Mouse (Mus musculus) ES-Bruce4 (cell line): ENCODE measurements around the gene Trim80. TPM values are rescaled to one million over a fixed set of nuclear protein-coding genes. Genes with fewer than 3 reads are reported as not detected.

Experiments
- H3K27ac ChIP-seq: 2 replicates; pipeline ENCODE4 v1.5.1; 2012; ENCODE audit warnings: low read length, inconsistent platforms; ENCODE audit not compliant: insufficient read depth
- H3K27me3 ChIP-seq: 2 replicates; pipeline ENCODE4 v1.6.1; 2012; ENCODE audit warnings: mild to moderate bottlenecking, low read length, inconsistent platforms; ENCODE audit not compliant: control insufficient read depth, poor library complexity, insufficient read depth, severe bottlenecking
- H3K36me3 ChIP-seq: 2 replicates; pipeline ENCODE4 v1.6.1; 2012; ENCODE audit warnings: inconsistent platforms, mild to moderate bottlenecking, low read length, moderate library complexity; ENCODE audit not compliant: control insufficient read depth, poor library complexity, insufficient read depth, severe bottlenecking
- H3K4me1 ChIP-seq: one replicate; pipeline ENCODE4 v1.8.1; 2011; ENCODE audit warnings: low read length; ENCODE audit not compliant: control insufficient read depth, insufficient read depth
- H3K4me3 ChIP-seq: 2 replicates; pipeline ENCODE4 v1.5.1; 2011; ENCODE audit warnings: low read depth, mild to moderate bottlenecking, low read length
- H3K9ac ChIP-seq: 2 replicates; pipeline ENCODE4 v1.6.1; 2012; ENCODE audit warnings: low read depth, mild to moderate bottlenecking, inconsistent platforms; ENCODE audit not compliant: poor library complexity, severe bottlenecking
- H3K9me3 ChIP-seq: replicated peaks from 2 replicates; pipeline ENCODE4 v1.6.1; 2012; ENCODE audit warnings: mild to moderate bottlenecking, low read length, inconsistent platforms; ENCODE audit not compliant: control insufficient read depth, poor library complexity, insufficient read depth, severe bottlenecking
- CTCF ChIP-seq: IDR thresholded peaks from one replicate; pipeline ENCODE4 v1.8.1; 2011; ENCODE audit warnings: low read depth, low read length
- EP300 ChIP-seq: IDR thresholded peaks from 2 replicates; pipeline ENCODE4 v1.6.1; 2011; ENCODE audit warnings: low read depth, low read length; ENCODE audit not compliant: insufficient read depth
- POLR2A ChIP-seq: IDR thresholded peaks from one replicate; pipeline ENCODE4 v1.8.1; 2011; ENCODE audit warnings: low read length; ENCODE audit not compliant: insufficient read depth
- polyA plus RNA-seq: library from polyadenylated mRNA; stranded (reverse); fragments of >200 nt; gene quantifications from 2 replicates; pipeline ENCODE4 v1.2.4, GENCODE M21; 2011; ENCODE audit warnings: low read depth; ENCODE audit not compliant: missing spikeins, insufficient read depth, insufficient read length

Gene Trim80
- polyA plus RNA-seq, 1 experiment = not detected

- H3K27me3 ChIP-seq = no peaks in the 10 kb centered on the region
- H3K4me1 ChIP-seq = peaks cover 2% of the 10 kb centered on the region
- peak overlapping the region; percentile 15 for H3K4me3 ChIP-seq
- H3K36me3 ChIP-seq = no peaks in the 10 kb centered on the region
- no peaks in the 10 kb centered on the region for H3K9me3 ChIP-seq
- TF ChIP-seq EP300 = no peak
- TF ChIP-seq POLR2A = no peak
- no peak for TF ChIP-seq CTCF
- H3K9ac ChIP-seq = peak overlapping the region; percentile 46; the same call in 1 of the 2 replicates
- H3K27ac ChIP-seq = no peak overlapping the region
Measured at GRCm38 (mm10) chr11:115400630-115401391, 39.5 kb upstream of the Trim80 start.

GRCm38 (mm10) chr11:115403338-115404124, 36.8 kb upstream of the Trim80 start, which contains the start of gene Mrpl58:
Gene Mrpl58 (plus strand): TSS chr11:115403752.
- no peaks in the 10 kb centered on the region for H3K9me3 ChIP-seq
- TF ChIP-seq CTCF (no peak), EP300 (0 out of 2 replicates have a peak, but pooled peaks have one; percentile 52)
- peak within 1 kb of the TSS; percentile 35; the same call in 1 of the 2 replicates for H3K27ac ChIP-seq
- no peaks in the 10 kb centered on the region for H3K27me3 ChIP-seq
- peak within 1 kb of the TSS; percentile 95 for H3K4me3 ChIP-seq
- peak within 1 kb of the TSS; percentile 85 for H3K9ac ChIP-seq
- H3K4me1 ChIP-seq = peaks cover 2% of the 10 kb centered on the region
- H3K36me3 ChIP-seq = no peaks in the 10 kb centered on the region

DNA sequence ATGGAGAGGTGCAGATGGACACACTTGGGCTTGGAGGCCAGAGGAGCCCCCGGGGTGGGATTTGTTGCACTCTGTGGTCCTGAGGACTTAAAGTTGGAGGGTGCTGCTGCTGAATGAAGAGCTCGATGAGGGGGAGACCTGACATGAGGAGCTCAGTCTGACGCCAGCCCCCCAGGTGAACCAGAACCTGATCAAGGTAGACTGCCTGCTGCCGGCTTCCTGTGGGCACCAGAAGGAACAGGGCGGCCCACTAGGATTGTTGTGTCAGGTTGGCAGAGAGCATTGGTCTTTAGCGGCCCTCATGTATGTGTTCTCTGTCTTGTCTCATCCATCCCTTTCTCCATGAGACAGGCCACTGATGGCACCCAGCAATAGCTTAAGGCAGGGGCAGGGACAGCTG, 34.6 kb upstream of the Trim80 start:
- no peak for TF ChIP-seq CTCF
- no peak for TF ChIP-seq EP300
- no peak for TF ChIP-seq POLR2A
- Histone ChIP-seq H3K4me3 (no peak overlapping the region), H3K4me1 (peaks cover 2% of the 10 kb centered on the region), H3K36me3 (no peaks in the 10 kb centered on the region), H3K9me3 (no peaks in the 10 kb centered on the region), H3K9ac (no peak overlapping the region), H3K27me3 (no peaks in the 10 kb centered on the region), H3K27ac (no peak overlapping the region)

DNA sequence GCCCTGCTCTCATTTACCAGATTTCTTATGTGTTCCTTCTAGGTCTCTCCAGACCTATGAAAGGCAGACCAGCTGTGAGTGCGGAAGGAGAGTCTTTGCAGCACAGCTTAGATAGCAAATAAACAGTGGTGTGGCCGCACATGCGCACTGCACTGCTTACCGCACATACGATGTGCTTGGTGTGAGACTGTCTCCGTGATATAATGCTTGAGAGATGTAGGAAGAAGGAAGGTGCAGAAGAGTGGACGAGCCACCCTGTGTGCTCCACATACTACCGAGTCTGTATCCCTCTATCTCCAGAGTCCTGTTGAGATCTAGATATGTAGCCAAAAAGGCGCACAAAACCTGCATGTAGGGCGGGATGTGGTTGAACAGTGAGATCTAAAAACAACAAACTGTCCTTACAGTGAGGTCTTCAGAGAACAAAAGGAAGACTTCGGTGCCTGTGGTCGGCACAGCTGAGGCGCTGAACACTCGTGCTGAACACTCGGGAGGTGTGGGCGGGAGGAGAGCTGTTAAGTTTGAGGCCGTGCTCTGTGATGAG, 33.4 kb upstream of the Trim80 start:
- no peaks in the 10 kb centered on the region for H3K36me3 ChIP-seq

GRCm38 (mm10) chr11:115408266-115408920, 32.0 kb upstream of the Trim80 start:
- no peak overlapping the region for H3K9ac ChIP-seq
- no peaks in the 10 kb centered on the region for H3K27me3 ChIP-seq
- no peaks in the 10 kb centered on the region for H3K36me3 ChIP-seq
- H3K27ac ChIP-seq = no peak overlapping the region
- no peaks in the 10 kb centered on the region for H3K4me1 ChIP-seq
- no peak overlapping the region for H3K4me3 ChIP-seq
- H3K9me3 ChIP-seq = no peaks in the 10 kb centered on the region
- TF ChIP-seq CTCF (no peak), POLR2A (no peak), EP300 (no peak)

More for the DNA sequence above, 33.4 kb upstream of the Trim80 start:
- Histone ChIP-seq H3K9me3 (no peaks in the 10 kb centered on the region), H3K9ac (no peak overlapping the region), H3K4me1 (no peaks in the 10 kb centered on the region), H3K27ac (no peak overlapping the region), H3K4me3 (no peak overlapping the region), H3K27me3 (no peaks in the 10 kb centered on the region)
- TF ChIP-seq POLR2A (no peak), EP300 (no peak), CTCF (no peak)
